Mouse (Mus musculus): ENCODE data around the gene Tmco1. TPM values are rescaled to one million over a fixed set of nuclear protein-coding genes. Genes with fewer than 3 reads are reported as not detected.

Gene Tmco1
- polyA plus RNA-seq, 1 experiment from 2014 or later: 86.2 TPM

GRCm38 (mm10) chr1:167363322-167363721, 55.1 kb downstream of the Tmco1 start:
- peaks cover 24% of the 10 kb centered on the region for H3K36me3 ChIP-seq
- H3K9me3 ChIP-seq: no peaks in the 10 kb centered on the region
- H3K4me3 ChIP-seq (replicated peaks): no peak overlapping the region
- H3K27ac ChIP-seq: no peak overlapping the region
- no peak overlapping the region for H3K4me2 ChIP-seq
- whole genome bisulfite sequencing: 65% methylated on average over 5 of the region's 5 CpGs
- ATAC-seq (ENCODE audit: insufficient read depth, low FRiP score, low read depth): no peak
- no peak overlapping the region for H3K9ac ChIP-seq
- no peaks in the 10 kb centered on the region for H3K27me3 ChIP-seq (replicated peaks)
- H3K4me1 ChIP-seq: no peaks in the 10 kb centered on the region

- Histone ChIP-seq H3K4me1 (no peaks in the 10 kb centered on the region), H3K9ac (no peak overlapping the region), H3K9me3 (no peaks in the 10 kb centered on the region), H3K27ac (no peak overlapping the region), H3K4me3 (replicated peaks) (no peak overlapping the region), H3K27me3 (replicated peaks) (no peaks in the 10 kb centered on the region), H3K4me2 (no peak overlapping the region), H3K36me3 (peaks cover 24% of the 10 kb centered on the region)
- WGBS: 89% methylated on average over 7 of the region's 7 CpGs
- no peak for ATAC-seq (ENCODE audit: insufficient read depth, low FRiP score, low read depth)
Observed at GRCm38 (mm10) chr1:167365808-167366207, 57.6 kb downstream of the Tmco1 start.

- Histone ChIP-seq H3K27ac (no peak overlapping the region), H3K9me3 (no peaks in the 10 kb centered on the region), H3K27me3 (replicated peaks) (no peaks in the 10 kb centered on the region), H3K36me3 (peaks cover 24% of the 10 kb centered on the region), H3K4me2 (no peak overlapping the region), H3K4me1 (no peaks in the 10 kb centered on the region), H3K9ac (no peak overlapping the region), H3K4me3 (replicated peaks) (no peak overlapping the region)
- ATAC-seq (ENCODE audit: insufficient read depth, low FRiP score, low read depth): no peak
- WGBS: 87% methylated on average over 6 of the region's 6 CpGs
Observed at GRCm38 (mm10) chr1:167366621-167367020, 58.4 kb downstream of the Tmco1 start.

- Histone ChIP-seq H3K4me2 (no peak overlapping the region), H3K4me1 (no peaks in the 10 kb centered on the region), H3K4me3 (replicated peaks) (no peak overlapping the region), H3K9me3 (no peaks in the 10 kb centered on the region), H3K36me3 (peaks cover 31% of the 10 kb centered on the region), H3K9ac (no peak overlapping the region), H3K27me3 (replicated peaks) (no peaks in the 10 kb centered on the region), H3K27ac (no peak overlapping the region)
- ATAC-seq (ENCODE audit: insufficient read depth, low FRiP score, low read depth): peak; percentile 53; the same call in 1 of the 2 replicates
- WGBS: 80% methylated on average over 4 of the region's 4 CpGs
Observed at GRCm38 (mm10) chr1:167368018-167368417, 59.8 kb downstream of the Tmco1 start.

DNA sequence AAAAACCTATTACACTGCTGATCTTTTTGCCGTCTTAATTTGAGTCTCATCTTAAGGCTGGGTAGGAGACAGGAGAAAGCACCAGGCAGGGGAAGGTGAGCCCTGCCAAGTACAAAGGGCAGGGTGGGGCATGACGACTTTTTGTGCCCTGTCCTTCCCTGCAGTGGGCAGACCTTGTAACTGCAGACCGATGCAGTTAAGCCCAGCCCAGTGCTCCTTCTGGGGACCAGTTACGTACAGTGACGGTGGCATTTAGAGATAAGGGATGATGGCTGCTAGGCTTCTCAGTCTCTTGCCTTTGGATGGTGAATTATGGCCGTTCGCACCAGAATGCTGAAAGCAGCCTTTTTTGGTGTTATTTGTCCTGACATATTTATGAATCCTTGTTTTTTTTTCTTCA, 60.3 kb downstream of the Tmco1 start:
- no peaks in the 10 kb centered on the region for H3K27me3 ChIP-seq (replicated peaks)
- WGBS: 71% methylated on average over 7 of the region's 7 CpGs
- no peak overlapping the region for H3K4me2 ChIP-seq
- H3K9me3 ChIP-seq: no peaks in the 10 kb centered on the region
- H3K36me3 ChIP-seq: peaks cover 31% of the 10 kb centered on the region
- no peak overlapping the region for H3K9ac ChIP-seq
- H3K4me3 ChIP-seq (replicated peaks): no peak overlapping the region
- ATAC-seq (ENCODE audit: insufficient read depth, low FRiP score, low read depth): peak; percentile 77; the same call in 1 of the 2 replicates
- no peak overlapping the region for H3K27ac ChIP-seq
- H3K4me1 ChIP-seq: no peaks in the 10 kb centered on the region

DNA sequence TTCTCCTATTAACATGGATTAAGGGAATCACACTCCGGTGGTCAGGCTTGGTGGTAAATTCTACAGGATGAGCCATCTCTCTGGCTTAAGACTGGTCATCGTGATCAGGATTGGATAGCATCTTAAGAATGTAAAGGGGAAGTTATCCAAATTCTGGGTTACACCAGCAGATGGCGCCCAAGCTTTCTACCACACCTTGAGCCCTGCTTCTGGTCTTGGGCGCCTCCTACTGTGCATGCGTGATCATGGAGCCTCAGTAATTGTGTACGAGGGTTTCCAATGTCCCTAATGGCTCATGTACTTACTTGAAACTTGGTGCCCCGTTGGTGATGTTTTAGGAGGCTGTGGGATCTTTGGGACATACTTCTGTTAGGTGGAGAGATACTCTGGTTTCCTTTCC, 61.7 kb downstream of the Tmco1 start:
- H3K9me3 ChIP-seq: no peaks in the 10 kb centered on the region
- H3K9ac ChIP-seq: no peak overlapping the region
- H3K4me1 ChIP-seq: no peaks in the 10 kb centered on the region
- 10% methylated on average over 7 of the region's 7 CpGs for WGBS
- no peak overlapping the region for H3K4me2 ChIP-seq
- H3K27ac ChIP-seq: no peak overlapping the region
- H3K27me3 ChIP-seq (replicated peaks): no peaks in the 10 kb centered on the region
- no peak overlapping the region for H3K4me3 ChIP-seq (replicated peaks)
- H3K36me3 ChIP-seq: peaks cover 28% of the 10 kb centered on the region
- peak; percentile 23; the same call in 1 of the 2 replicates for ATAC-seq (ENCODE audit: insufficient read depth, low FRiP score, low read depth)

GRCm38 (mm10) chr1:167372739-167373138, 64.6 kb downstream of the Tmco1 start:
- ATAC-seq (ENCODE audit: insufficient read depth, low FRiP score, low read depth): no peak
- no peaks in the 10 kb centered on the region for H3K27me3 ChIP-seq (replicated peaks)
- H3K4me3 ChIP-seq (replicated peaks): no peak overlapping the region
- H3K9me3 ChIP-seq: no peaks in the 10 kb centered on the region
- H3K27ac ChIP-seq: no peak overlapping the region
- H3K9ac ChIP-seq: no peak overlapping the region
- peaks cover 11% of the 10 kb centered on the region; the same call in 1 of the 2 replicates for H3K36me3 ChIP-seq
- no peak overlapping the region for H3K4me2 ChIP-seq
- 90% methylated on average over 7 of the region's 7 CpGs for WGBS
- H3K4me1 ChIP-seq: no peaks in the 10 kb centered on the region

DNA sequence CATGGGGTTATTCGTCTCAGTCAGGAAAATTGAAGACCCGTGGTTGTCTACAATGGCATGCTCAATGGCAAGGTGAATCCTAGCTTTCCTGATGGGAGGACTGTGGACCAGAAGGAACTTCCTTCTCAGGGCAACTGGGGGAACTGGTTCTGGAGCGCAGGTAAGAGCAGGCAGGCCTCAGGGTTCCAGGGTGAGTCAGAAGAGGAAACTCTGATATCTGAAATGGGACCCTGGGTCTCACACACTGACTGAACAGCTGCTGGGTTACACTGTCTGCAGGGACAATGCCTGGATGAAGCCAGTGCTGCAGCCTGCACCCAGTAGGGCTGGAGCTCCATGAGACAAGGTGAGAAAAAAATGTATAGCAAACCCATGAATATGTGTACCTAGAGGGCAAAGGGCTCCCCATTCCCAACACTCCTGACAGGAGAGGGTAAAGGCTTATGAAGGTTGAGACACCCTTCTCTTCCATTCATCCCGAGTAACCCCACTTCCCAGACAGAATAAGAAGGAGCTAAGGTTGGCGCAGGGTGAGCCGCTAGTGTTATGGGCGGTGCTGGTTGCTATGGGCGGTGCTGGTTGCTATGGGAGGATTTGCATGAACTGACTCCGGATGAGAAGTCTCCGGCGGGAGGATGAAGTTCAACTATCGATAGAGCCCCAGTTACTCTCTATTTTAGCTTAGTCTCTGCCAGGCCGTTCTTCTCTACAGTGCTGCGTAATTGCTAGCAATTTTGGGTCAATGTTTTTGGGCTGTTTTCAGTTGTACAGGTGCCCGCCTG, 66.0 kb downstream of the Tmco1 start:
- Histone ChIP-seq H3K27ac (peak overlapping the region; percentile 46; the same call in 1 of the 2 replicates), H3K27me3 (replicated peaks) (no peaks in the 10 kb centered on the region), H3K4me3 (replicated peaks) (no peak overlapping the region), H3K4me1 (no peaks in the 10 kb centered on the region), H3K9me3 (no peaks in the 10 kb centered on the region), H3K36me3 (peaks cover 11% of the 10 kb centered on the region; the same call in 1 of the 2 replicates), H3K9ac (no peak overlapping the region), H3K4me2 (peak overlapping the region; percentile 30)
- 25% methylated on average over 15 of the region's 15 CpGs for WGBS
- ATAC-seq (ENCODE audit: insufficient read depth, low FRiP score, low read depth): peak; percentile 70

DNA sequence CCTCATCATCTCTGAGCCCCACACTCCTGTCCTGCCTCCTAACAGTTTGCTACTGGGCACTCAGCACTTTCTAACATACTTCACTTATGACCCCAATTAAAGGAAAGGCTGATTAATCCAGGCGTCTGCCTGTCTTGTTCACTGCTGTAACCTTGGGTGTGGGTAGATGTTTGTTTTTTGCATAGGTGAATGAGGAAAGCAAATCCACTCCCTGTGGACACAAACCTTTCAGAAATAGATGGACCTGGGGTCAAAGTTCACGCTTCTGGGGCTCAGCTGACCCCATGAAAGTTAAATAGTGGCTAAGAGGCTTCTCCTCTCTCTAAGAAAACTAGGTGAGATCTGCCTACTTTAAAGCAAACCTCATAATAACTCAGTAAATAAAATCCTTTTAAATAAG, 66.8 kb downstream of the Tmco1 start:
- WGBS: 44% methylated on average over 2 of the region's 2 CpGs
- Histone ChIP-seq H3K27me3 (replicated peaks) (no peaks in the 10 kb centered on the region), H3K27ac (no peak overlapping the region), H3K9ac (no peak overlapping the region), H3K9me3 (no peaks in the 10 kb centered on the region), H3K36me3 (peaks cover 11% of the 10 kb centered on the region; the same call in 1 of the 2 replicates), H3K4me2 (peak overlapping the region; percentile 30; the same call in 1 of the 2 replicates), H3K4me1 (no peaks in the 10 kb centered on the region), H3K4me3 (replicated peaks) (no peak overlapping the region)
- no peak for ATAC-seq (ENCODE audit: insufficient read depth, low FRiP score, low read depth)

- H3K9me3 ChIP-seq: no peaks in the 10 kb centered on the region
- 63% methylated on average over 6 of the region's 6 CpGs for WGBS
- H3K4me1 ChIP-seq: 0 out of 2 replicates have a peak, but pooled peaks cover 6% of the 10 kb centered on the region
- no peaks in the 10 kb centered on the region for H3K27me3 ChIP-seq (replicated peaks)
- no peak overlapping the region for H3K9ac ChIP-seq
- peaks cover 4% of the 10 kb centered on the region; the same call in 1 of the 2 replicates for H3K36me3 ChIP-seq
- ATAC-seq (ENCODE audit: insufficient read depth, low FRiP score, low read depth): no peak
- H3K27ac ChIP-seq: peak overlapping the region; percentile 8
- no peak overlapping the region for H3K4me3 ChIP-seq (replicated peaks)
- no peak overlapping the region for H3K4me2 ChIP-seq
Observed at GRCm38 (mm10) chr1:167378019-167378418, 69.8 kb downstream of the Tmco1 start.

GRCm38 (mm10) chr1:167379751-167380150, 71.6 kb downstream of the Tmco1 start:
- no peak overlapping the region for H3K4me2 ChIP-seq
- no peak overlapping the region for H3K27ac ChIP-seq
- no peaks in the 10 kb centered on the region for H3K27me3 ChIP-seq (replicated peaks)
- WGBS: 79% methylated on average over 5 of the region's 5 CpGs
- H3K4me1 ChIP-seq: 0 out of 2 replicates have a peak, but pooled peaks cover 8% of the 10 kb centered on the region
- ATAC-seq (ENCODE audit: insufficient read depth, low FRiP score, low read depth): no peak
- H3K9ac ChIP-seq: no peak overlapping the region
- no peaks in the 10 kb centered on the region for H3K9me3 ChIP-seq
- peaks cover 4% of the 10 kb centered on the region; the same call in 1 of the 2 replicates for H3K36me3 ChIP-seq
- H3K4me3 ChIP-seq (replicated peaks): no peak overlapping the region

DNA sequence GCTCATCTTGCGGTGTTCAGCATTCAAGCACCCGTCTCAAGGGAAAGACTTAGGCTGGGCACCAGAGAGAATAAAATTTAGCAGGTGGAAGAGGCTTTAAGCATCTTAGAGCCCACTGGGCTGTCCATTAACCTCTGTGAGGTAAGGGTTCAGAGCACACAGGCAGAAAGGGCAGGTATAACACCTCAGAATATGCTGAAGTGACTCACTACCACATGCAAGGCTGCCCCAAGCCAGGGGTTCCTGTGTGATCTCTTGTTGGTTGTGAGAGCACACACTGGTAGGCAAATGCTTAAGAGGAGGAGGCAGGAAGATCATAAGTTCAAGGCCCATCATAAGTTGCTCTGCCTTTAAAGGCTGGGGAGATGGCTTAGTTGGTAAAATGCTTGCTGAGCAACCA, 72.0 kb downstream of the Tmco1 start:
- Histone ChIP-seq H3K9ac (no peak overlapping the region), H3K27ac (no peak overlapping the region), H3K9me3 (no peaks in the 10 kb centered on the region), H3K27me3 (replicated peaks) (no peaks in the 10 kb centered on the region), H3K36me3 (peaks cover 4% of the 10 kb centered on the region; the same call in 1 of the 2 replicates), H3K4me3 (replicated peaks) (no peak overlapping the region), H3K4me2 (no peak overlapping the region), H3K4me1 (0 out of 2 replicates have a peak, but pooled peaks cover 8% of the 10 kb centered on the region)
- no peak for ATAC-seq (ENCODE audit: insufficient read depth, low FRiP score, low read depth)
- WGBS: 88% methylated on average over 2 of the region's 2 CpGs

Data from stomach, embryonic 15.5 days (tissue).